Mouse (Mus musculus) CD4-positive naive resting alpha-beta T cell, adult 57 days (primary cell): ENCODE results near the gene Usp12. TPM values are rescaled to one million over a fixed set of nuclear protein-coding genes. Genes with fewer than 3 reads are reported as not detected.

Source experiments
- total RNA-seq: library from RNA; stranded (reverse); gene quantifications from one replicate; pipeline ENCODE4 v1.2.4, GENCODE M21; 2023

Gene Usp12
- 44.6 TPM for total RNA-seq

DNA sequence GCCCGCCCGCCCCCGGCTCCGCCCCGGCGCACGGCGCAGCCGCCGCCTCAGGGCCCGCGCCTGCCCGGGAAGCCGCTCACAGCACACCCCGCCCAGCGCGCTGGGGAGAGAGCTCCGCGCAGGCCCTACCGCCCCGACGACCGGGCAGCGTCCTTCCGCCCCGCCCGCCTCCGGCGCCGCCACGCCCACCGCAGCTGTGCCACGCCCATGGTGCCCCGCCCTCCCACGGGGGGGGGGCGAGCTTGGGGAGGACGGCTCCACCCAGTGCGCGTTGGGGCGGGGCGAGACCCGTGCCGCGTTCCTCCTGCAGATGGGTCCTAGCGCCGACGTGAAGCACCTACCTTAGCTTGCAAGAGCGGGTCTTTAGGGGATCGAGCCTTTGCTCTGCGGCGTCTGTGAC is at the start of gene Usp12:
TSS of gene Usp12 (minus strand) at position 154 of the 400 bp plus-strand sequence.

DNA sequence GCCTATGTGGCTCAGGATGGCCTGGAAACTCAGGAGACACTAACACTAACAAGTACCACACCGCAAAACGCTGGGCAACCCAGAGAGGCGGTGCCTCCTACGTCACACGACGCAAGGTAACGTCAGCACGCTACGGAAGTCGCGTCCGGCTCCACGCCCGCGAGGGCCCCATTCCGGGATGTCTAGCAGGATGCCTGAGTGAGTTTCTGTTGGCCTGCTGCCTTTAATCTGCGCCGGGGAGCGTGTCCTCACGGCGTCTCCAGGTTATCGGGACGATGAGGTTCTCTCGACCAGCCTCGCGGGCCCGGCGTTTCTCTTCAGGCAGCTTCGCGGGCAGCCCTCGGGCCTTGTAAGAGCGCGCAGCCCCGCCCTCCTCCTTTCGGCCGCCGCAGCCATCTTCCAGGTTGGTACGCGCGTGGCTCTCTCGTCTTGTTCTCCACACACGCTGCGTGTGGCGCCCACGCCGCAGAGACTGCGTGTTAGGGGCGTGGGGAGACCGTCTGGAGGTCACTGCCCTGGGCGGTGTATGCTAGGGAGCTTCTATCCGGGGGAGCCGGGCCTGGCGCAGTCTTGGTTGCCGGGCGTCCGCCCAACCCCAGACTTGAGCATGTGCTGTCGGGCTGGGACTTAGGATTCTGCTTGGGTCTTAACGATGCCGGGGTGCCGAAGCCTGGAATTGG is 38.1 kb upstream of the Usp12 start, which contains the start of gene Rpl21:
TSS of gene Rpl21 (plus strand) at position 122 of the 680 bp plus-strand sequence.

Other genes with a start within 250 kb of the Usp12 start
- not detected for gene Gm3415, start 238.9 kb downstream of the Usp12 start, total RNA-seq
- gene Gpr12, start 209.8 kb downstream of the Usp12 start, total RNA-seq, result not detected
- 812 TPM for gene Rpl21, start 37.9 kb upstream of the Usp12 start, total RNA-seq
- gene Rasl11a, start 50.1 kb upstream of the Usp12 start, total RNA-seq, result 1.7 TPM
- 34.5 TPM for gene Gtf3a, start 153.7 kb upstream of the Usp12 start, total RNA-seq
- gene Mtif3, start 168.8 kb upstream of the Usp12 start, total RNA-seq, result 17.5 TPM